Comparison of ENCODE assay signal across 21 mouse cellular contexts in the genomic region with DNA sequence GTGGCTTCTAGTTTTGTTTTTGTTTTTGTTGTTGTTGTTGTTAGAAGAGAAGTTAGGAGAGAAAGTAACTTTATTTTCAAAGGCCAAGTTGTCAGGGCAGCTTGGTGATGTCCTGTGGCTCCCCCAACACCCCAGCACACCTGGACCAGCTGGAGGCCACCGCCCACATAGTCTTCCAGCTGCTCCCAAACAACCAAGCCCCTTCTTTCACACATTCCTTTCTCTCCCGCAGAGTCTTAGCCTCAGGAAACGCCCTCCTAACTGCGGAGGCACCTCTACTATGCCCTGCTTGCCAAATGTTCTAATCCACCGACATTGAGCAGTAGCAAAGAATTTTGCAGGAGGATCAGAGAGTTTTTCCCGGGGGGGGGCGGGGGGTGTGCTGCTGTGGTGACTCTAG.
DNase-seq lines count a peak whose midpoint lies in the region; ATAC-seq and TF ChIP-seq lines count a peak whose summit lies in the region.
"Had no signal": no experiment of that assay in that cellular context is flagged by ENCODE, and none has a peak within 500 bp of the region (broad histone marks: within the 10 kb centered on the region; RNA-seq: fewer than 3 reads in every experiment).

No protein-coding gene starts in this region.

- H3K27me3 ChIP-seq in embryonic facial prominence, embryonic 13.5 days: no peaks in the 10 kb centered on the region
- no peaks in the 10 kb centered on the region; the same call in 1 of the 2 replicates for H3K27me3 ChIP-seq in embryonic facial prominence, embryonic 10.5 days (replicated peaks; ENCODE audit: low read depth, poor library complexity, severe bottlenecking)
- no peaks in the 10 kb centered on the region for H3K27me3 ChIP-seq in lung, postnatal 0 days (replicated peaks; ENCODE audit: insufficient read depth, low read length)
- H3K27me3 ChIP-seq: stomach, embryonic 15.5 days had no signal

- H3K9me3 ChIP-seq in embryonic facial prominence, embryonic 13.5 days: peaks cover 5% of the 10 kb centered on the region; the same call in 1 of the 2 replicates
- 0 out of 2 replicates have a peak, but pooled peaks cover 4% of the 10 kb centered on the region for H3K9me3 ChIP-seq in embryonic facial prominence, embryonic 10.5 days
- H3K9me3 ChIP-seq in lung, postnatal 0 days (ENCODE audit: low read length): no peaks in the 10 kb centered on the region
- H3K9me3 ChIP-seq: stomach, embryonic 15.5 days had no signal

- no peak for ATAC-seq in embryonic facial prominence, embryonic 13.5 days (ENCODE audit: insufficient number of reproducible peaks, insufficient read depth, low FRiP score, low TSS enrichment, low read depth)
- ATAC-seq in lung, postnatal 0 days: 0 out of 2 replicates have a peak, but pooled peaks have one; percentile 19
- ATAC-seq: forebrain, postnatal 0 days; hindbrain, embryonic 16.5 days; intestine, embryonic 16.5 days; midbrain, embryonic 16.5 days had no signal

- H3K4me1 ChIP-seq in embryonic facial prominence, embryonic 13.5 days: peaks cover 46% of the 10 kb centered on the region
- peaks cover 19% of the 10 kb centered on the region for H3K4me1 ChIP-seq in embryonic facial prominence, embryonic 10.5 days
- no peaks in the 10 kb centered on the region for H3K4me1 ChIP-seq in lung, postnatal 0 days (ENCODE audit: insufficient read depth, low read depth, low read length)

- H3K36me3 ChIP-seq in embryonic facial prominence, embryonic 13.5 days: no peaks in the 10 kb centered on the region
- H3K36me3 ChIP-seq in embryonic facial prominence, embryonic 10.5 days (replicated peaks): no peaks in the 10 kb centered on the region
- no peaks in the 10 kb centered on the region for H3K36me3 ChIP-seq in lung, postnatal 0 days (ENCODE audit: insufficient read depth, low read length)
- H3K36me3 ChIP-seq: forebrain, embryonic 10.5 days; stomach, embryonic 15.5 days had no signal

- no peak overlapping the region for H3K4me3 ChIP-seq in embryonic facial prominence, embryonic 13.5 days
- no peak overlapping the region for H3K4me3 ChIP-seq in embryonic facial prominence, embryonic 10.5 days
- H3K4me3 ChIP-seq in lung, postnatal 0 days (ENCODE audit: low read depth, low read length): no peak overlapping the region
- H3K4me3 ChIP-seq: forebrain, embryonic 10.5 days; stomach, embryonic 15.5 days had no signal

- no peak overlapping the region for H3K4me2 ChIP-seq in embryonic facial prominence, embryonic 13.5 days
- no peak overlapping the region for H3K4me2 ChIP-seq in lung, postnatal 0 days (replicated peaks; ENCODE audit: low read depth, low read length)
- H3K4me2 ChIP-seq: stomach, embryonic 15.5 days had no signal

- H3K27ac ChIP-seq in embryonic facial prominence, embryonic 13.5 days: peak overlapping the region; percentile 66
- no peak overlapping the region for H3K27ac ChIP-seq in embryonic facial prominence, embryonic 10.5 days (replicated peaks)
- no peak overlapping the region for H3K27ac ChIP-seq in lung, postnatal 0 days (ENCODE audit: low read length)
- H3K27ac ChIP-seq: stomach, embryonic 15.5 days had no signal

- 10% methylated on average over 7 of the region's 7 CpGs for WGBS in embryonic facial prominence, embryonic 13.5 days
- 10% methylated on average over 7 of the region's 7 CpGs for WGBS in embryonic facial prominence, embryonic 10.5 days
- 11% methylated on average over 7 of the region's 7 CpGs for WGBS in lung, postnatal 0 days

- no peak for TF ChIP-seq CTCF in lung, postnatal 0 days (IDR thresholded peaks at IDR 0.05)

- TF ChIP-seq EP300 in lung, postnatal 0 days (IDR thresholded peaks at IDR 0.05): no peak

- H3K9ac ChIP-seq in embryonic facial prominence, embryonic 13.5 days: no peak overlapping the region
- H3K9ac ChIP-seq in lung, postnatal 0 days (replicated peaks; ENCODE audit: low read depth): no peak overlapping the region
- H3K9ac ChIP-seq: forebrain, postnatal 0 days; stomach, embryonic 15.5 days had no signal

- no peak for DNase-seq in embryonic facial prominence, embryonic 10.5 days (ENCODE audit: low spot score)
- no peak for DNase-seq in lung, postnatal 0 days (ENCODE audit: low spot score)
- DNase-seq in lung, postnatal 14 days: no peak
- peak; percentile 35 for DNase-seq in forelimb bud, embryonic 11.5 days (ENCODE audit: low read depth, low spot score)
- DNase-seq in gastrocnemius, adult 8-10 months (ENCODE audit: low spot score in 2 of 2): no peak
- DNase-seq in cerebellum, adult 9-11 months: no peak
- DNase-seq: adrenal gland, adult 2 months; cerebellum, adult 11 months; cerebellum, postnatal 14 days; forebrain, postnatal 0 days; gastrocnemius, postnatal 36 days; kidney, adult 9 months; kidney, postnatal 25 days; lung, postnatal 4 days; right cerebral cortex, postnatal 4 days had no signal
